Mouse (Mus musculus) forebrain, embryonic 13.5 days (tissue): ENCODE measurements at regions not wholly inside any gene's neighbourhood (a gene's known extent, or its start where the extent isn't known, plus 50 kb on each side); places are given as distances from the start of the nearest gene placed in this dataset.

Source experiments
- ATAC-seq: fragments of 200-750 bp; cut with Nextera tagmentation; 2 replicates; pipeline ENCODE4 v1.8.0; 2017
- H3K27ac ChIP-seq: fragments of 300-500 bp; sonication (generic); 2 replicates; pipeline ENCODE4 v1.5.1; 2015; ENCODE audit warnings: inconsistent platforms, mild to moderate bottlenecking, moderate library complexity
- H3K27me3 ChIP-seq: fragments of 300-500 bp; sonication (generic); 2 replicates; pipeline ENCODE4 v1.6.1; 2015; ENCODE audit warnings: mild to moderate bottlenecking, inconsistent platforms
- H3K36me3 ChIP-seq: fragments of 300-500 bp; sonication (generic); 2 replicates; pipeline ENCODE4 v1.6.1; 2015; ENCODE audit warnings: mild to moderate bottlenecking, inconsistent platforms; ENCODE audit not compliant: poor library complexity, severe bottlenecking
- H3K4me1 ChIP-seq: fragments of 300-500 bp; sonication (generic); 2 replicates; pipeline ENCODE4 v1.6.1; 2015; ENCODE audit warnings: inconsistent platforms
- H3K4me2 ChIP-seq: fragments of 300-500 bp; sonication (generic); 2 replicates; pipeline ENCODE4 v1.6.1; 2015; ENCODE audit warnings: inconsistent platforms, mild to moderate bottlenecking, moderate library complexity
- H3K4me3 ChIP-seq: fragments of 300-500 bp; sonication (generic); 2 replicates; pipeline ENCODE4 v1.5.1; 2015; ENCODE audit warnings: mild to moderate bottlenecking, inconsistent platforms
- H3K9ac ChIP-seq: fragments of 300-500 bp; sonication (generic); 2 replicates; pipeline ENCODE4 v1.6.1; 2015; ENCODE audit warnings: mild to moderate bottlenecking, inconsistent platforms
- H3K9me3 ChIP-seq: fragments of 300-500 bp; sonication (generic); replicated peaks from 2 replicates; pipeline ENCODE4 v1.6.1; 2016; ENCODE audit warnings: inconsistent platforms
- WGBS: fragments of 180-500 bp; shearing (Covaris S2); methylation state at CpG from one replicate; pipeline ENCODE4 v1.1.7; 2015; 5-methylcytosine and 5-hydroxymethylcytosine counted together

GRCm38 (mm10) chr17:88318936-88319335 lies 121.6 kb upstream of the Foxn2 start:
- Histone ChIP-seq H3K9ac (no peak overlapping the region), H3K4me2 (no peak overlapping the region), H3K36me3 (no peaks in the 10 kb centered on the region), H3K4me3 (no peak overlapping the region), H3K27ac (no peak overlapping the region), H3K9me3 (no peaks in the 10 kb centered on the region), H3K27me3 (peaks cover 9% of the 10 kb centered on the region), H3K4me1 (peaks cover 15% of the 10 kb centered on the region)
- ATAC-seq, result no peak
- 80% methylated on average over 5 of the region's 5 CpGs for WGBS

GRCm38 (mm10) chr17:88320686-88321085 lies 119.8 kb upstream of the Foxn2 start:
- no peak overlapping the region for H3K4me3 ChIP-seq
- no peak for ATAC-seq
- H3K27ac ChIP-seq, result no peak overlapping the region
- H3K36me3 ChIP-seq, result no peaks in the 10 kb centered on the region
- peaks cover 24% of the 10 kb centered on the region for H3K27me3 ChIP-seq
- no peaks in the 10 kb centered on the region for H3K9me3 ChIP-seq
- no peak overlapping the region for H3K9ac ChIP-seq
- H3K4me2 ChIP-seq, result no peak overlapping the region
- peaks cover 21% of the 10 kb centered on the region for H3K4me1 ChIP-seq
- 82% methylated on average over 1 of the region's 1 CpGs for WGBS

GRCm38 (mm10) chr17:88325326-88325909 lies 115.1 kb upstream of the Foxn2 start:
- peak; percentile 37 for ATAC-seq
- Histone ChIP-seq H3K9ac (no peak overlapping the region), H3K9me3 (no peaks in the 10 kb centered on the region), H3K4me2 (peak overlapping the region; percentile 11), H3K27me3 (peaks cover 31% of the 10 kb centered on the region), H3K4me3 (no peak overlapping the region), H3K36me3 (no peaks in the 10 kb centered on the region), H3K4me1 (peaks cover 22% of the 10 kb centered on the region), H3K27ac (no peak overlapping the region)
- 11% methylated on average over 14 of the region's 14 CpGs for WGBS

DNA sequence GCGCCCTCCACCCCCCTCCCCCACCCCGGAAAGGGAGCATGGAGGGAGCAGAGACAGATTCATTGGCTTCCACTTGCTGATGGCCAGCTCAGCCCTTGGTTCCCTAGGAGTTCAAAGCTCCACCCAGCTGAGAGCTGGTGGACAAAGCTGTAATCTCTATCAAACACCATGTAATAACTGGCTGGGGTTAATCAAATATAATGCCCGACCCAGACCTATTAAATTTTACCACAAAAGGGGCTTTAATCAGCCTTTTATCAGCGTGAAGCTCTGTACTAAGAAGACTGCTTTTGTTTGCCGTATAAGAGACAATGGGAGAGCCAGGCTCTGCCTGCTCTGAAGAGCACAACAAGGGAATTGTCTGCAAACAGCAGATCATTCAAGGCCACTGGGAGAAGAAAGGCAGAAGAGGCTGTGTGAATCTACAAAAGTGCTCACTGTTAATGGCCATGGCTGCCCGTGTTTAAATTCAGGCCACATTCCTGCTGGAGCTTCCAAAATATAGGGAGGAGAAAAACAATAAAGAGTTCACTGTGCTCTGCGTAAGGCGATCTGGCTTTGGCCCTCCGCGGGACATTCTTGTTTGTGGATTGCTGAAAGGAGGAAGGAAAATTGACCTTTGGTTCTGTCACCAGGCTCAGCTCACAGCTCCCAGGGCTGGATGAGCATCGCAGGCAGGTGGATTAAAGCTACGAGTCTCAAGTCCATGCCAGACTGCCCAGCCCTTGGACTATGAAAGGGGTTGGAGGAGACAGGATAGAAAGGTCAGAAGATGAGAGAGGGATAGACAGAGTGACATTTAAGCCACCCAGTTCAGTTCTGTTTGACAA lies 114.4 kb upstream of the Foxn2 start:
- Histone ChIP-seq H3K27me3 (peaks cover 31% of the 10 kb centered on the region), H3K9me3 (no peaks in the 10 kb centered on the region), H3K9ac (peak overlapping the region; percentile 21; the same call in 1 of the 2 replicates), H3K27ac (peak overlapping the region; percentile 25; the same call in 1 of the 2 replicates), H3K4me2 (peak overlapping the region; percentile 12), H3K4me1 (peaks cover 22% of the 10 kb centered on the region), H3K4me3 (no peak overlapping the region), H3K36me3 (no peaks in the 10 kb centered on the region)
- 3% methylated on average over 12 of the region's 12 CpGs for whole genome bisulfite sequencing
- peak; percentile 57 for ATAC-seq

DNA sequence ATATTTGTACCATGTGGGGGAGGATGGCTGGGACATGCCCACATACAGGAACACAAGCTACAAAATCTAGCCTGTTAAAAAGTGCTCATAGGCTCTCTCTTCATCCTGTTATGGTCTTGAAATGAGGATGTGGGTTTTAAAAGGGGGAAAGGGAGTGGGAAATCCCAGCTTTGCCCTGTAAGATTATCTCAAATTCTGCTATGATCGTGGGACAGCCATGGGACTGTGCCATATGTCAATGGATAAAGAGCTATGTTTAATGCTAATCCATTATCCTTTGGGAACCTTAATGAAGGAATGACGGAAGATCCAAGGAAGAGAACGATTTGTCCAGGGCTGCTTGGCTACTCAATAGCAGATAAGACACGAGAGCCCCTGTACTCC lies 113.8 kb upstream of the Foxn2 start:
- H3K4me2 ChIP-seq, result no peak overlapping the region
- H3K9ac ChIP-seq, result no peak overlapping the region
- no peak overlapping the region for H3K4me3 ChIP-seq
- no peaks in the 10 kb centered on the region for H3K9me3 ChIP-seq
- no peaks in the 10 kb centered on the region for H3K36me3 ChIP-seq
- peaks cover 31% of the 10 kb centered on the region for H3K27me3 ChIP-seq
- no peak for ATAC-seq
- no peak overlapping the region for H3K27ac ChIP-seq
- WGBS, result 73% methylated on average over 4 of the region's 4 CpGs
- peaks cover 22% of the 10 kb centered on the region for H3K4me1 ChIP-seq

DNA sequence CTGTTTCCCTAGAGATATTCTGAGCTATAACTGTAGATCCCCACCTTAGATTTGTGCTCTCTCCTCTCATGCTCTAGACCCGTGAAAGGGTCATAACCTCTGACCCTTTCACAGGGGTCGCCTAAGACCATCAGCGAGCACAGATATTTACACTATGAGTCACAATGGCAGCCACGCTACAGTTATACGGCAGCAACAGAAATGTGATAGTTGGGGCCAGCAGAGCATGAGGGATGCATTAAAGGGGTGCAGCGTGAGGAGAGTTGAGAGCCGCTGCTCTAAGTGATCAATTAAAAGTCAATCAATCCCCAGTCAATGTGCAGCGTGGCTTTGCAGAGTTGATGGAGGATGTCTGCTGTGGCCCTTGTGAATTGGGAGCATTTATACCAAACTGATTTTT lies 112.7 kb upstream of the Foxn2 start:
- 60% methylated on average over 8 of the region's 8 CpGs for WGBS
- no peak for ATAC-seq
- peaks cover 22% of the 10 kb centered on the region for H3K4me1 ChIP-seq
- H3K9me3 ChIP-seq, result no peaks in the 10 kb centered on the region
- H3K4me2 ChIP-seq, result no peak overlapping the region
- peaks cover 28% of the 10 kb centered on the region for H3K27me3 ChIP-seq
- no peaks in the 10 kb centered on the region for H3K36me3 ChIP-seq
- H3K4me3 ChIP-seq, result no peak overlapping the region
- no peak overlapping the region for H3K27ac ChIP-seq
- no peak overlapping the region for H3K9ac ChIP-seq

DNA sequence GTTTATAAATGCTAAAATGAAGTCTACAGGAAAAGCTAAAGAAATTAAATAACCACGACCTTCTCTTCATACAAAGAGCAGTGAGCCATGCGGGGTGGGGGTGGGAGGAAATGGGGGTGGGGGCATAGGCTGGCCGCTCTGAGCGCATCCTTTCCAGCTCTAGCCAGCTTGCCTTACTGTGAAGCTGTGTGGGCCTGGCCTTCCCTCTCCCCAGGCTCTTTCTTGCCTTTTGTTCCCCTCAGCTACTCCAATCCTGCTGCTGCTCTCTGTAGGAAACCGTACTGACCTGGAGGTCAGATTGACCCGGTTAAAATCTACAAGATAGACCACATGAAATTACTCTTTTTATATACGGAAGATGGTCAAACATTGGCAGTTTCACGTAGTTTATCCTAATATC lies 111.7 kb upstream of the Foxn2 start:
- Histone ChIP-seq H3K4me2 (no peak overlapping the region), H3K9me3 (no peaks in the 10 kb centered on the region), H3K4me1 (peaks cover 22% of the 10 kb centered on the region), H3K4me3 (no peak overlapping the region), H3K27me3 (peaks cover 23% of the 10 kb centered on the region), H3K36me3 (no peaks in the 10 kb centered on the region), H3K9ac (no peak overlapping the region), H3K27ac (no peak overlapping the region)
- ATAC-seq, result no peak
- 16% methylated on average over 8 of the region's 8 CpGs for WGBS

GRCm38 (mm10) chr17:88329715-88330114 lies 110.8 kb upstream of the Foxn2 start:
- no peak overlapping the region for H3K4me3 ChIP-seq
- ATAC-seq, result no peak
- H3K27ac ChIP-seq, result no peak overlapping the region
- H3K9ac ChIP-seq, result no peak overlapping the region
- H3K4me2 ChIP-seq, result no peak overlapping the region
- H3K9me3 ChIP-seq, result no peaks in the 10 kb centered on the region
- H3K36me3 ChIP-seq, result no peaks in the 10 kb centered on the region
- peaks cover 14% of the 10 kb centered on the region for H3K27me3 ChIP-seq
- H3K4me1 ChIP-seq, result peaks cover 22% of the 10 kb centered on the region
- WGBS, result 71% methylated on average over 9 of the region's 9 CpGs

GRCm38 (mm10) chr17:88330129-88330528 lies 110.4 kb upstream of the Foxn2 start:
- Histone ChIP-seq H3K4me2 (no peak overlapping the region), H3K4me3 (no peak overlapping the region), H3K9me3 (no peaks in the 10 kb centered on the region), H3K4me1 (peaks cover 22% of the 10 kb centered on the region), H3K27ac (no peak overlapping the region), H3K9ac (no peak overlapping the region), H3K36me3 (no peaks in the 10 kb centered on the region), H3K27me3 (peaks cover 10% of the 10 kb centered on the region)
- no peak for ATAC-seq
- 86% methylated on average over 2 of the region's 2 CpGs for WGBS

GRCm38 (mm10) chr17:88333816-88334215 lies 106.7 kb upstream of the Foxn2 start:
- no peak for ATAC-seq
- 34% methylated on average over 4 of the region's 4 CpGs for WGBS
- Histone ChIP-seq H3K4me1 (0 out of 2 replicates have a peak, but pooled peaks cover 3% of the 10 kb centered on the region), H3K4me2 (no peak overlapping the region), H3K9ac (no peak overlapping the region), H3K27ac (no peak overlapping the region), H3K36me3 (no peaks in the 10 kb centered on the region), H3K27me3 (no peaks in the 10 kb centered on the region), H3K9me3 (no peaks in the 10 kb centered on the region), H3K4me3 (no peak overlapping the region)

DNA sequence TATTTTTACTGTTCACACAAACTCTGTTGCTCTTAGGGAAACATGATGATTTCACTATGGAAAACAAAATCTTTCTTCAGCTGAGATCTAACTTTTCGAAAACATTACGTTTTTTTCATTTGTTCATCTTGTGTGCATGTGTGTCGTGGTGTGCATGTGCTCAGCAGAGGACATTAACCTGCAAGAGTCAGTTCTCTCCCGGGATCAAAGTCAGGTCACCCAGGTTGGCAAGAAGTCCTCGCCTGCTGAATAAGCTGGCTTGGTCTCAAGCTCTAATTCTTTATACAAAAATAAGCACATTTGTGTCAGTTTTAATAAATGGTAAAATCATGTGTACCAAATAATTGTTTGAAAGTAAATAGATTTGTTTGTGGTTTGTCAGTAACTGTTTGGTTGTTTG lies 105.2 kb upstream of the Foxn2 start:
- H3K27me3 ChIP-seq, result no peaks in the 10 kb centered on the region
- H3K36me3 ChIP-seq, result no peaks in the 10 kb centered on the region
- no peak for ATAC-seq

GRCm38 (mm10) chr17:88336140-88336769 lies 104.3 kb upstream of the Foxn2 start:
- Histone ChIP-seq H3K36me3 (no peaks in the 10 kb centered on the region), H3K9me3 (no peaks in the 10 kb centered on the region), H3K4me1 (no peaks in the 10 kb centered on the region), H3K27me3 (no peaks in the 10 kb centered on the region), H3K9ac (no peak overlapping the region), H3K4me2 (no peak overlapping the region), H3K4me3 (no peak overlapping the region), H3K27ac (no peak overlapping the region)
- 77% methylated on average over 3 of the region's 3 CpGs for WGBS
- ATAC-seq, result no peak

More for the DNA sequence above, 105.2 kb upstream of the Foxn2 start:
- Histone ChIP-seq H3K27ac (no peak overlapping the region), H3K4me3 (no peak overlapping the region), H3K9me3 (no peaks in the 10 kb centered on the region), H3K4me2 (no peak overlapping the region), H3K4me1 (no peaks in the 10 kb centered on the region), H3K9ac (no peak overlapping the region)
- WGBS, result 88% methylated on average over 5 of the region's 5 CpGs
